Mouse (Mus musculus): ENCODE data around the gene Zxdc. TPM values are rescaled to one million over a fixed set of nuclear protein-coding genes. Genes with fewer than 3 reads are reported as not detected.

Gene Zxdc
- polyA plus RNA-seq, 1 experiment from 2014 or later, result 2.9 TPM

- 82% methylated on average over 4 of the region's 4 CpGs for WGBS (ENCODE audit: insufficient replicate concordance)
- no peak for ATAC-seq (ENCODE audit: insufficient read depth)
- peaks cover 8% of the 10 kb centered on the region for H3K4me1 ChIP-seq (replicated peaks)
- no peaks in the 10 kb centered on the region for H3K36me3 ChIP-seq (replicated peaks)
- peaks cover 24% of the 10 kb centered on the region for H3K27me3 ChIP-seq
- no peak overlapping the region for H3K27ac ChIP-seq (replicated peaks)
- H3K9ac ChIP-seq, result no peak overlapping the region
- H3K4me3 ChIP-seq (replicated peaks), result no peak overlapping the region
- H3K4me2 ChIP-seq, result no peak overlapping the region
- no peaks in the 10 kb centered on the region for H3K9me3 ChIP-seq (replicated peaks)
These were observed 56.7 kb downstream of the Zxdc start for GRCm38 (mm10) chr6:90426003-90426402.

GRCm38 (mm10) chr6:90428380-90428974 is 59.2 kb downstream of the Zxdc start, which contains the start of gene Cfap100:
Gene Cfap100, minus strand, starts transcription at chr6:90428797.
- Histone ChIP-seq H3K27ac (replicated peaks) (no peak within 1 kb of the TSS), H3K4me2 (peak within 1 kb of the TSS; percentile 64), H3K36me3 (replicated peaks) (no peaks in the 10 kb centered on the region), H3K9ac (no peak within 1 kb of the TSS), H3K27me3 (peaks cover 24% of the 10 kb centered on the region), H3K9me3 (replicated peaks) (no peaks in the 10 kb centered on the region), H3K4me3 (replicated peaks) (peak within 1 kb of the TSS; percentile 40), H3K4me1 (replicated peaks) (no peaks in the 10 kb centered on the region)
- 1% methylated on average over 31 of the region's 31 CpGs for WGBS (ENCODE audit: insufficient replicate concordance)
- ATAC-seq (ENCODE audit: insufficient read depth), result peak; percentile 64

- Histone ChIP-seq H3K36me3 (replicated peaks) (no peaks in the 10 kb centered on the region), H3K4me1 (replicated peaks) (no peaks in the 10 kb centered on the region), H3K9me3 (replicated peaks) (no peaks in the 10 kb centered on the region), H3K27me3 (peaks cover 24% of the 10 kb centered on the region), H3K4me3 (replicated peaks) (no peak overlapping the region), H3K27ac (replicated peaks) (no peak overlapping the region), H3K4me2 (no peak overlapping the region), H3K9ac (no peak overlapping the region)
- no peak for ATAC-seq (ENCODE audit: insufficient read depth)
- 67% methylated on average over 14 of the region's 14 CpGs for WGBS (ENCODE audit: insufficient replicate concordance)
These were observed 60.6 kb downstream of the Zxdc start for GRCm38 (mm10) chr6:90429911-90430310.

DNA sequence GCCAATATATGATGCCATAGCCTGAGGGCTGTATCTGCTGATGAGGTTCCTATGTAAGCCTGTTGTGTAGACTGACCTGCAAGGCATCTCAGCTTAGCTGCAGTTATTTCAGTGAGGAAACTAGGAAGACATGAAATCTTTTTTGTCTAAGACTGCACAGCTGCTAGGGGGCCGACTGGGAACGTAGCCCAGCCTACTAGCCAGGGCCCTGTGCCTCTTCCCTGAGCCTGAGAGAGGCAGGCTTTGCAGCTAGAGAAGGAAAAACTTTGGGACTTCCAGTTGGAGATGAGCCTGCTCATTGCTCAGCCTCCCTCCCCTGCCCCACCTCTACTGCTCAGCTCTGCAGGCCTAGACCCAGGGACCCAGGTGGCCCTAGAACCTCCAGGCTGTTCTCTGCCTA is 62.2 kb downstream of the Zxdc start:
- H3K4me2 ChIP-seq, result no peak overlapping the region
- H3K4me1 ChIP-seq (replicated peaks), result no peaks in the 10 kb centered on the region
- peaks cover 24% of the 10 kb centered on the region for H3K27me3 ChIP-seq
- no peak for ATAC-seq (ENCODE audit: insufficient read depth)
- no peaks in the 10 kb centered on the region for H3K36me3 ChIP-seq (replicated peaks)
- 55% methylated on average over 2 of the region's 2 CpGs for WGBS (ENCODE audit: insufficient replicate concordance)
- no peak overlapping the region for H3K27ac ChIP-seq (replicated peaks)
- no peak overlapping the region for H3K9ac ChIP-seq
- H3K9me3 ChIP-seq (replicated peaks), result no peaks in the 10 kb centered on the region
- no peak overlapping the region for H3K4me3 ChIP-seq (replicated peaks)

DNA sequence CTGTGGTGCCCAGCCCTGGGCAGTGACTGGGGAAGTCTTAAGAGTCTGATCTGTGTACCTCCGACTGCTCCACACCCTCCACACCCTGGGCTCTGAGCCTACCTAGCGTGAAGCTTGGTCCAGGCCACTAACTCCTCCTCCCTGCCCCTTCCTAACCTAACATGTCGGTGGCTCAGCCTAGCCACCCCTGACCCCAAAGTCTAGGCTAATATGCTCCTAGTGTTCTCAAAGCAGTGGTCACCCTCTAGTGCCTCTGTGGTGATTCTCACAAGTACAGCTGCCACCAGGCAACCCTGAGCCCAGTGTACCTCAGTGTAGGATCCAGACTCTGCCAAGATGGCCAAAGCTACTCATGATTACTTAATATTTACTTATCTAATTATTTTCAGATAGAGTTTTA is 65.4 kb downstream of the Zxdc start:
- Histone ChIP-seq H3K27ac (replicated peaks) (no peak overlapping the region), H3K4me3 (replicated peaks) (no peak overlapping the region), H3K36me3 (replicated peaks) (no peaks in the 10 kb centered on the region), H3K4me2 (no peak overlapping the region), H3K9me3 (replicated peaks) (no peaks in the 10 kb centered on the region), H3K4me1 (replicated peaks) (no peaks in the 10 kb centered on the region), H3K9ac (no peak overlapping the region), H3K27me3 (no peaks in the 10 kb centered on the region)
- WGBS (ENCODE audit: insufficient replicate concordance), result 47% methylated on average over 3 of the region's 3 CpGs
- peak; percentile 17; the same call in 1 of the 2 replicates for ATAC-seq (ENCODE audit: insufficient read depth)

DNA sequence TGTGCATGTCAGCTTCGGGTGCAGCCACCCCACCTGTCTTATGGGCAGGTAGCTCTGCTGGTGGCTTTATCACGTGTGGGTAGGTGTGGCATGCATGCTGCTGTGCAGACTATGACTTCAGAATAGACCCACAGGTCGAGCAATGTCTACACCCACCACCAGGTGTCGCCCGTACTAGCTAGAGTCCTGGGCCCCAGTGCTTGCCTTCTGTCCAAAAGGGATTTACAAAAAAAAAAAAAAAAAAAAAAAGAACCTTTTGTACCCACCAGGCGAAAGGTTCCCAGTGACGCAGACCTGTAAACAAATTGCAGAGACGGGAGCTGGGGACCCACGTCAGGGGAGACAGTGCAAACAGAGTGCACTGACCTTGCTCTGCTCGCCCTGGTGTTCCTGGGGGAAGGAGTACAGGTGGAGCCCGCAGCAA is 65.9 kb downstream of the Zxdc start:
- H3K4me3 ChIP-seq (replicated peaks), result no peak overlapping the region
- 10% methylated on average over 11 of the region's 11 CpGs for WGBS (ENCODE audit: insufficient replicate concordance)
- peak; percentile 84 for ATAC-seq (ENCODE audit: insufficient read depth)

GRCm38 (mm10) chr6:90436192-90436907 is 67.1 kb downstream of the Zxdc start:
- peak; percentile 29; the same call in 1 of the 2 replicates for ATAC-seq (ENCODE audit: insufficient read depth)
- no peak overlapping the region for H3K4me3 ChIP-seq (replicated peaks)
- no peak overlapping the region for H3K4me2 ChIP-seq
- H3K36me3 ChIP-seq (replicated peaks), result no peaks in the 10 kb centered on the region
- H3K27ac ChIP-seq (replicated peaks), result peak overlapping the region; percentile 63
- no peak overlapping the region for H3K9ac ChIP-seq
- WGBS (ENCODE audit: insufficient replicate concordance), result 60% methylated on average over 10 of the region's 10 CpGs
- no peaks in the 10 kb centered on the region for H3K4me1 ChIP-seq (replicated peaks)
- H3K27me3 ChIP-seq, result no peaks in the 10 kb centered on the region
- no peaks in the 10 kb centered on the region for H3K9me3 ChIP-seq (replicated peaks)

More for the DNA sequence above, 65.9 kb downstream of the Zxdc start:
- H3K4me2 ChIP-seq, result no peak overlapping the region
- H3K9me3 ChIP-seq (replicated peaks), result no peaks in the 10 kb centered on the region
- H3K27me3 ChIP-seq, result no peaks in the 10 kb centered on the region
- H3K4me1 ChIP-seq (replicated peaks), result no peaks in the 10 kb centered on the region
- H3K36me3 ChIP-seq (replicated peaks), result no peaks in the 10 kb centered on the region
- peak overlapping the region; percentile 63; the same call in 1 of the 2 replicates for H3K27ac ChIP-seq (replicated peaks)
- no peak overlapping the region for H3K9ac ChIP-seq

DNA sequence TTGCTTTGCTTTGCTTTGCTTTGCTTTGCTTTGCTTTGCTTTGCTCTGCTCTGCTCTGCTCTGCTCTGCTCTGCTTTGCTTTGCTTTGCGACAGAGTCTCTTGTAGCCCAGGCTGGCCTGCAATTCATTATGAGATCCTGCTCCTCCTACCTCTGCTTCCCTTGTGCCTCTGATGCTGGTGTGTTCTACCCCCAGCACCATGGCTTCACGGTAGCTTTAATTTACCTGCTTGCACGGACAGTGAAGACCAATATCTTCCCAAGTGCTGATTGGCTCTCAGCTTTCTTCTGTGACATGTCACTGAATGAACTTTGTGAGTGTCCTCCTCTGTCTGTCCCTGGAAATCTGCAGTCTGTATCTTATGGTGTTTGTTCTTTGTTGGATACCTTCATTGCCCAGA is 67.7 kb downstream of the Zxdc start:
- no peak overlapping the region for H3K27ac ChIP-seq (replicated peaks)

DNA sequence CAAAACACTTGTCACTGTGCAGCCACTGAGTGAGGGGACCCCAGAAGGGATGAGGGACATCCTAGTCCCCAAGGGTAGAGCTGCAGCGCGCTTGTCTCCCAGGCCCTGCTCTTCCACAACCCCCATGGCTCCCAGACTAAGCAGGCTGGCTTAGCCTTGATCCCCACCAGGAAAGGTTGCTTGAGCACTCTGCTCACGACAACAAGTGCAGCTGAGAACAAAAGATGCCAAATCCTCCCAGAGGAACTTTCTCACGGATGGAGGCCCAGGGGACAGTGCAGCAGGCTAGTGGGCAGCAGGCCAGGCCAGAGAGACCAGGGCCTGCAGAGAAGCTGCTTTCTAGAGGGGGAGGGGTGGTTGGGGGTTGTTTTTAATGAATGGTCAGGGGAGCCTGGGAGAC is 77.6 kb downstream of the Zxdc start:
- Histone ChIP-seq H3K36me3 (replicated peaks) (no peaks in the 10 kb centered on the region), H3K4me1 (replicated peaks) (0 out of 2 replicates have a peak, but pooled peaks cover 4% of the 10 kb centered on the region), H3K4me3 (replicated peaks) (no peak overlapping the region), H3K9me3 (replicated peaks) (no peaks in the 10 kb centered on the region), H3K4me2 (no peak overlapping the region), H3K27me3 (no peaks in the 10 kb centered on the region), H3K9ac (no peak overlapping the region), H3K27ac (replicated peaks) (no peak overlapping the region)
- WGBS (ENCODE audit: insufficient replicate concordance), result 51% methylated on average over 4 of the region's 4 CpGs
- ATAC-seq (ENCODE audit: insufficient read depth), result no peak

More for the DNA sequence above, 67.7 kb downstream of the Zxdc start:
- H3K9me3 ChIP-seq (replicated peaks), result no peaks in the 10 kb centered on the region
- 62% methylated on average over 3 of the region's 3 CpGs for WGBS (ENCODE audit: insufficient replicate concordance)
- H3K4me3 ChIP-seq (replicated peaks), result no peak overlapping the region
- no peak overlapping the region for H3K4me2 ChIP-seq
- H3K4me1 ChIP-seq (replicated peaks), result no peaks in the 10 kb centered on the region
- H3K9ac ChIP-seq, result no peak overlapping the region
- H3K27me3 ChIP-seq, result no peaks in the 10 kb centered on the region
- H3K36me3 ChIP-seq (replicated peaks), result no peaks in the 10 kb centered on the region
- ATAC-seq (ENCODE audit: insufficient read depth), result no peak

GRCm38 (mm10) chr6:90450179-90450578 is 80.9 kb downstream of the Zxdc start:
- no peaks in the 10 kb centered on the region for H3K36me3 ChIP-seq (replicated peaks)
- no peak for ATAC-seq (ENCODE audit: insufficient read depth)
- no peak overlapping the region for H3K27ac ChIP-seq (replicated peaks)
- 17% methylated on average over 7 of the region's 7 CpGs for WGBS (ENCODE audit: insufficient replicate concordance)
- H3K9me3 ChIP-seq (replicated peaks), result no peaks in the 10 kb centered on the region
- 0 out of 2 replicates have a peak, but pooled peaks cover 4% of the 10 kb centered on the region for H3K4me1 ChIP-seq (replicated peaks)
- no peak overlapping the region for H3K4me2 ChIP-seq
- no peaks in the 10 kb centered on the region for H3K27me3 ChIP-seq
- no peak overlapping the region for H3K4me3 ChIP-seq (replicated peaks)
- no peak overlapping the region for H3K9ac ChIP-seq

DNA sequence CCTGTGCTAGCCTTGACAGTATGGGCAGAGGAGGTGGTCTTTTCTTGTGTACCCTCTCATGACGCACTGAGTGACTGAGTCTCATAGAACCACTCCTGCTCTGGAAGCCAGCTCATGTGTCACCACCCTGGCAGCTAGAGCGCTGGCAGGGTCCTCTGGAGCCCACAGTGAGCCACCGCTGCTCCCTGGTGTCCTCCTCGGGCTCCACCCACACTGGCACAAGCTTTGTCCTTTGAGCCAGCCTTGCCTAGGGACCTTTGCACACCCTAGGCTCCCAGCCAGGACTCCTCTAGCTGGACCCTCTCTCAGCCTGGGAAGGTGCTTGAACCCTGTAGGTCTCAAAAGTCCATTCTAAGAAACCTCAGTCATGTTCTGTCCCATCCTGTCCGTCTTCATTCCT is 81.4 kb downstream of the Zxdc start:
- ATAC-seq (ENCODE audit: insufficient read depth), result no peak
- no peak overlapping the region for H3K4me2 ChIP-seq
- no peaks in the 10 kb centered on the region for H3K27me3 ChIP-seq
- H3K27ac ChIP-seq (replicated peaks), result no peak overlapping the region
- no peak overlapping the region for H3K9ac ChIP-seq
- no peaks in the 10 kb centered on the region for H3K9me3 ChIP-seq (replicated peaks)
- H3K4me1 ChIP-seq (replicated peaks), result 0 out of 2 replicates have a peak, but pooled peaks cover 4% of the 10 kb centered on the region
- WGBS (ENCODE audit: insufficient replicate concordance), result 51% methylated on average over 5 of the region's 5 CpGs
- H3K36me3 ChIP-seq (replicated peaks), result no peaks in the 10 kb centered on the region
- no peak overlapping the region for H3K4me3 ChIP-seq (replicated peaks)

All from liver, embryonic 15.5 days (tissue).